Mouse (Mus musculus): Measurements from ENCODE around the gene 4930578G10Rik.
"Not testable (repeated sequence)": the region's sequence is repeated elsewhere in the genome, so short reads cannot be mapped to it uniquely, and the experiment has no call there.

The 4930578G10Rik gene

DNA sequence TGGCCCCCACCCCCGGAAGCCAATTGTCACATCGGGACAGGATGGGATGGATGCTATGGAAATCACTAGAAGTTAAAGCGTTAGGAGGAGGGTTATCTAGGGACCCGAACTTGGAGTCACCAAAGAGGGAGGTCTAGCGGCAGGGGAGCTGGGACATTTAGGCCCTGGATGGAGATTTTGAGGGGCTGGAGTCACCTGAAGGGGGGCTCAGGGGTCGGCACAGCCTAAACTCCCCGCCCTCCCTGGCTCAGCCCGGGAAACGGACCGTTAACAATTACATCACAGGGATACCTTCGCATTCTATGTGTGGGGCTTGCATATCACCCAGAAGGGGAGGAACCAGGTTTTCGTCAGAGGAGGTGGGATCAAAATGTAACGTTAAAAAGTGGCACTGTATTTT, at the start of gene 4930578G10Rik:
Gene 4930578G10Rik, plus strand, starts transcription at position 301 of the 400 bp plus-strand sequence.
- DNase-seq (ENCODE audit: extremely low spot score) = not testable (repeated sequence)

DNA sequence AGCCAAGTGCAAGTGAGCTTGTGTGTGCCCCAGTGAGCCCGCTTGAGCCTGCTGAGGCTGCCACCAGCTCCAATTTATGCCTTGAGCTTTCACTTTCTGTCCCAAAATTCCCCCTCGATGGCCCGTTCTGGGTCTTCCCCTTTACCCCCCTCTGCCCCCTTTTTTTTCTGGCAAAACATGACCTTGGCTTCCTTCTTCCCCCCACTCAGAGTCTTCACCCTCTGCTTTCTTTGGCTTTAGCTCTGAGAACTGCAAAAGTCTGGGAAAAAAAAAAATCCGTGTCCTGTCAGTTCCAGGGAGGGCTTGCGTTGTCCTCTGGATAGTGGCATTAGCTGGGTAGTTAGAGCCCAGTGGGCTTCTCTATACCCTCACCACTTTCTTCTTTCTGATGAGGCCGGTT, 21.1 kb downstream of the 4930578G10Rik start, which contains the start of gene Ccl19:
Gene Ccl19, minus strand, starts transcription at position 101 of the 400 bp plus-strand sequence.
- not testable (repeated sequence) for DNase-seq (ENCODE audit: extremely low spot score)

DNA sequence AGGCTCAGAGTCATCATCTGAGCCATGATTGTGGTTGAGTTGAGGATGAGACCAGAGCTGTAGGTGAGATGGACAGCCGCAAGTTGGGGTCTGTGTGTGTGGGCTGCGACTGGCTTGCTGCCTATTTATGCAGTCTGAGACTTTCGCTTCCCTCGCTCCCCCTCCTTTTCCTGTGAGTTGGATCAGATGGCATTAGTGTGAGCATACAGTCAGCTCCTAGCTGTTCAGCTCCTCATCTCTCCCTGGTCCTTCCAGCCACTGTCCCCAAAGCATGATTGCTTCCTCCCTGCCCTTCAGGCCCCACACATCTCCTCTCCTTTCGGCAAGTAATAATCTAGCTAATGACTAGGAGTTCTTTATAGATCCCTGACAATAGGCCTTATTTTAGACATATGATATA, 38.5 kb downstream of the 4930578G10Rik start, which contains the start of gene Ccl21a:
Gene Ccl21a, minus strand, starts transcription at position 101 of the 400 bp plus-strand sequence.
- not testable (repeated sequence) for DNase-seq (ENCODE audit: extremely low spot score)

DNA sequence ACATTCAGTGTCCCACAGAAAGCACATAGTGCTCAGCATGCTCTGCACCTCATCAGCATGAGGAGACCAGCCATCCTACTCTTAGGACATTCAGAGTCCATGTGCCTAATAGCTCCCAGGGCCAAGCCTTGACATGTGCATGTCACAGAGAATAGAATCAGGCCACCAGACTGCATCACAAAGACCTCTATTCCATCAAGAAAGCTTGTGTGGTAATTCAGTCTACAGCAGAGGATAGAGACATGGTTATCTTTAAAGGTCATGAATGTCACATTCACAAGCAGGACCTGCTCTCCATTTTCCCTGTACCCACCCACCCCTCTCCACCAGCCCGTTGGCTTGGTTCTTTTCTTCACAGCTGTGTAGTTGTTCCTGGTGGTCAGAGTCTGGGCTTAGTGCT, 118.4 kb downstream of the 4930578G10Rik start, which contains the start of gene Fam205a1:
Gene Fam205a1, minus strand, starts transcription at position 101 of the 400 bp plus-strand sequence.
- DNase-seq (ENCODE audit: extremely low spot score) = not testable (repeated sequence)

DNA sequence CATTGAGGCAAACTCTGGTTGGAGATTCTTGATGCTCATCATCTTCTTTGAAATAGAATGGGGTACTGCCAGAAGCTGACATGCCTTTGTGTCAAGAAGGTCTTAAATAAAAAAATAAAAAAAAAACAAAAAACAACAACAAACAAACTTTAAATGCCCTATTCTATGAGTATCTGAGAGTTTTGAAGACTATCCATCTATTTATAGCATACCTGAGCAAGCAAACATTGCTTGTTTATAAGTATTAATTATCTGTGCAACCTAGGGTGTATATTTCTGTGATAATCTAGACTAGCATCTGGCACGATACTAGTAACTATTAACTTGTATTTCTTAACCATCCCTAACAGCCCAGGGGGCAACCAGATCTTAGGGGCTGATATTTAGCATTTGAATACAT, 121.3 kb downstream of the 4930578G10Rik start, which contains the start of gene Gm12394:
Gene Gm12394, minus strand, starts transcription at position 101 of the 400 bp plus-strand sequence.
- not testable (repeated sequence) for DNase-seq (ENCODE audit: extremely low spot score)

DNA sequence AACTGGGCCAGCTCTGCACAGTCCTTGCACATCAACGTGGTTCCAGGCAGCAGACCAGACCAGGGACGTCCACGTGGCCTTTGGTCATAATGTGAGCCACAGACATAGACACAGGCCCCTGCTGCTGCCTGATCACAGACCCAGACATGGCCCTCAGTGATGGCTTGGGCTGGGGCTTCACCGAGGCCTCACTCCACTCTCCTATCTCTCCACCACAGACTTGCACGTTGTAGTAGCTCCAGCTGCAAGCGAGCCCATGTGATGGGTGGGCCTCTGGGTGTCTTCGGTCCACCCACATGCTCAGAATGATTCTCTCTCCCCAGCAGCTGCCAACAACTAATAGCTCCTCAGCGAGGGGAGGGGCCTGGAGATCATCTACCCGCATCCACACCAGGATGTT, 125.1 kb downstream of the 4930578G10Rik start:
- DNase-seq (ENCODE audit: extremely low spot score) = not testable (repeated sequence)

DNA sequence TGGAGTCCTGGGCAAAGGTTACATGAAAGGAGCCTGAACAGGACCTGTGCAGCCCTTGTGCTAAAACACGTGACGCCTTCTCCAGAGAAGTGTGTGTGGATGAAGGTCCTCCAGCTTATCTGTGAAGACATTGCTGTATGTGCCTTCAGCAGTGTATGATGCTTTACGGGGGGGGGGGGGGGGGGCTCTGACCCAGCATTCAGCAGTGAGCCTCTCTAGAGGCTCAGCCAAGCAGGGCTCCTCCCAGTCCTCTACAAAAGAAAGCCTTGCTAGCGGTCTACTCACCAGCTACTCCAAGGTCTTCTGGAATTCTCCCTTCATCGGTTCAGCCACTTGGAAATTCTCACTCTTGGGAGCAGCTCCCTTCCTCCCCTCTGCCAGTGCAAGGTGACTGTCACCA, 128.1 kb downstream of the 4930578G10Rik start:
- not testable (repeated sequence) for DNase-seq (ENCODE audit: extremely low spot score)

DNA sequence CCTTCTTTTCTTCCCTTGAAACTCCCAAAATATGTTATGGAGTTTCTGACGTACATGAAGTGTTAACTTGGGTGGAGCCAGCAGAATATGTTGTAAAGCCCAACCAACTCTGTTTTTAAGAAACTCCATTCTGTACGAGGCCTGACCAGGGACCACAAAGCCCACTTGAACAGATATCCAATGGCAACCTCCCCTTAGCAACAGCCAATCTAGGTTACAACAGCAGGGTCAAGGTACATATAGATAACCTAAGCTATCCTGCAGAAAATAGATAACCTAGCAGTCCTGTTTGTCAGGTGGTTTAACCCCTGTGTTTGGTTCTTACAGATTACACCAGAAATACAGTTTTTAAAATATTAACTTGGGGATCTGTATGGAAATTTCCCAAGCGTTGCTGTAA, 132.0 kb downstream of the 4930578G10Rik start:
- no peak for DNase-seq (ENCODE audit: extremely low spot score)

DNA sequence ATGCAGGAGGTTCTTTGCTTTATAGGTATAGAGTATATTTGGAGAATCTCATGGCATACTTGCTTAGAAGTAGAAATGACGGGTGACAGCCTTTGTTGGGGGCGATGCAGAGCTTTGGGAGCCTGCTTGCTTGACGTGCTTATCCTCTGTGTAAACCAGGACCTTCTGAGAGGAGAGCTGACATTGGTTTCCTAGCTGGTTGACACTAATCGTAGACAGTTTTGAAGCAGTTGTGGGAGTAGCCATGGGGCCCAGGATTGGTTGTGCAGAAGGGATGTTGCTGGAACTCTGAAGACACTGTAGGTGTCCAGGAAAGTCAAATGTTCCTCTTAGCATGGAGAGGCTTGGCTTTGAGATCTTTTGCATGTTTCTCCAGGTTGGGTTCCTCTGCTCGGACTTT, 132.8 kb downstream of the 4930578G10Rik start:
- no peak for DNase-seq (ENCODE audit: extremely low spot score)

DNA sequence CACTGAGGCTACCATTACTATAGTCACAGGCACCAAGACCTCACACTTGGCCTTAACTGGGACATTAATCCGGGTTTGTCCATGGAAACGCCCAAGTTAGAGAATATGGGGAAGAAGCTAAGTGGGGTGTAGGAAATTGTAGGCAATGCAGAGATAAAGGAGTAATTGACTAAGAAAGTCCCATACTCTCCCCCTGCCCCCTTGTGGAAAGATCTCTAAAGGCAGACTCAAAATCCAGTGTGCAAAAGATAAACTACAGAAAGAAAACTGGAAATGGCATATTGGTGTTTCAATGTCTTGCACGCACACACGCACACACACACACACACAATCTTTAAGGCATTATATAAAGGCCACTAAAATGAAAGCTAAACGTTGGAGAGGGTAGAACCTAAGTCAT, 135.4 kb downstream of the 4930578G10Rik start:
- no peak for DNase-seq (ENCODE audit: extremely low spot score)

DNA sequence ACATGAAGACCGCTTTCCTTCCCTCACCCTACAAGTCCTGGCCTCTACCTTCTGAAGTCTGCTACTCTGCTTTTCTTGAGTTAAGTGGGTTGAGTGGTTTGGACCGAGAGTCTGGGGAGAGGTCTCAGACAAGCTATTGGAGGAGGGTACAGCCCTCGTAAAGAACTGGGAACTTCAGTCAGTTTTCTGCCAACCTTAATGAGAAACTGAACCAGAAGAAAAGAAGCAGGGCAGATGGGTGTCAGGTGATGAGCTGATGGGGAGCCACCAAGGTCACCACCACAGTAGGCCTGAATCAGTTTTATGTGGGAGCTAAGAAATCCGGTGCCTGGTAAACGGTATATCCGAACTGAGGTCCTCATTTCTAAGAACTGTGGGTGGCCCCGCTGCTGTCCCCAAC, 136.8 kb downstream of the 4930578G10Rik start:
- no peak for DNase-seq (ENCODE audit: extremely low spot score)

DNA sequence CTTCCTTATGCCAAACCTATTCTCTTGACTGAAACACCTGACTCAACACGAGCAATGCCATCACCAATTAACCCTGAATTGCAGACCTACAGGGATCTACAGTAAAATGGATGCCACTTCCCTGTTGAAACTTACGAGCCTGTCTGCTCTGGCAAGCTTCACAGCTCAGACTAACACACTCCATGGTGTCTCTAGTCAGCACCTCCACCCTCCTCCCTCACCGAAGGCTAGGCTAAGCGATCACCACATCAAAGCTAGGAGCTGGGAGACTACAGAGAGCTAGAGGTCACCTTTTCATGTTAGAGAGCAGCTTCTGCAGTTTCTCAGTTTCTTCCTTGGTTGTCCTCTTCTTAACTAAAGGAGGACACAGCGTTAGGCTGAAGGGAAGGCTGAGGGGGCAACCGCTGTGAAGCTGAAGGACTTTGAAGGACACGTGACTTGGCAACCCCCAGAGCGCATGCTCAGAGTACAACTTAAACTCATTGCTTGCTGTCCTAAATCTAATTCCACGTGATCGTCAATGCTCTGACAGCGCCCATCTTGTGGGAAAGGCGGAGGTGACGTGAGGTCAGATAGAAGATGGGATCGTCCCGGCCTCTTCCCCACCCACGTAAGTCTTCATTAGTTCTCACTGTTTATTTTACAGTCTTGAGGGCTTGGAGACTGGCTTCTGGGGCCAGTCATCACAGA, 137.5 kb downstream of the 4930578G10Rik start:
- no peak for DNase-seq (ENCODE audit: extremely low spot score)

DNA sequence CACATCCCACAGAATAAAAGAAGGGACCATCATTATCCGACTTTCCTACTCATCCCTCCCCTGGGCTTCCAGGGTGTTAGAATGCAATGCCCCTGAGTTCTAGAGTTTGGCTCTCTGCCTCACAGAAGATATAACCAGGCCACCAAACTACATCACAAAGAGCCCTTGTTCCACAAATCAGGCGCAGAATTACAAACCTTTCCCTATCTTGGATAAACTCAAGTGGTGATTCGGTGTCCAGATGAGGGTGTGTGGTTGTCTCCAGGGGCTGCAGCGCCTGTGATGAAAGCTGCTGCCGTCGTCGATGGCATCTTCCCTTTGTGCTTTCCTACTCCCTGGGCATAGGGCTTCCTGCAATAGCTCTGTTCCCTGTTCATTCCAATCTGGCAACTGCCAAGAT, 138.8 kb downstream of the 4930578G10Rik start, which contains the start of gene Fam205c:
Gene Fam205c, minus strand, starts transcription at position 101 of the 400 bp plus-strand sequence.
- no peak for DNase-seq (ENCODE audit: extremely low spot score)

DNA sequence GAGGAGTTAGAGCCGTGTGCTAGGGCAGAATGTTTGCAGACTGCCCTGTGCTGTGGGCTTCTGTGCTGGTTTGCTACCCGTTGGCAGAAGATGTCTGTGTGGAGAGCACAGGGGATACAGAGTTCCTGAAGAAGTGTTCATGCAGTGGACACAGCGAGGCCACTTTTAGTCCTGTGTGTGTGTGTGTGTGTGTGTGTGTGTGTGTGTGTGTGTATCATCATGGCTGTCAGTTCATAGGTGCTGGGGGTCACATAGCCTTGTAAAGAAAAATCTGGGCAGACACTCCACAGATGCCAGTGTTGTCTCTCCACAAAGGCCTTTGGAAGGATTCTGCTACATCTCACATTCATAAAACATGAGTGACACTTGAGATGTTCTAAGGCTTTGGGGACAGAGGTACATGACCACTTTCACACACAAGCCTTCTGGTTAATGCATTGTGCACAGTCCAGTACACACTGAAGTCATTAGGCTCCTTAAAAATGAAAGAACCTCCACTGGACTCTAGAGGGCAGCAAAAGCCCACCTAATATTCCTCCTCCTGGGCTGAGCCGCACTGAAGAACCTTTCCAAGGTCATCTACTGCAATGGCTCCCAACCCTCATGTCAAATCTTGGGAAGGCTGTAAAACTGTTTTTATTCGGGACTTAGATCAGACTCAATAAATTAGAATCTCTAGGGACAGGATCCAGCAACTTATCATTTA, 141.4 kb downstream of the 4930578G10Rik start:
- DNase-seq (ENCODE audit: extremely low spot score) = peak; percentile 71

DNA sequence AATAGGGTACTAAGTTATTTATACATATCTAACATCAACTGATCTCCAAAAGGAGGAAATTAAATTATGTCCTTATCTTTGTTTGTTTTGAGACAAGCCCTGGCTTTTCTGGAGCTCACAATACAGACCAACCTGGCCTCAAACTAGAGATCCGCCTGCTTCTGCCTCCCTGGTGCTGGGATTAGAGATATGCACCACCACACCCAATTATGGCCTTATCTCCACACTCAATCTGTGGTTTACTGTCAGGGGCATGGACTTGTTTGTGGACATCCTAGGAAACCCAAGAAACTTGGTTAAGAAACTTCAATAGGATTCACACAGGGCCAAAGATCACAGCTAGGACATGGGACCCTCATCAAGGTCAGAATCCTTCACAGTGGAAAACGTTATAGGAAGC, 142.3 kb downstream of the 4930578G10Rik start:
- no peak for DNase-seq (ENCODE audit: extremely low spot score)

DNA sequence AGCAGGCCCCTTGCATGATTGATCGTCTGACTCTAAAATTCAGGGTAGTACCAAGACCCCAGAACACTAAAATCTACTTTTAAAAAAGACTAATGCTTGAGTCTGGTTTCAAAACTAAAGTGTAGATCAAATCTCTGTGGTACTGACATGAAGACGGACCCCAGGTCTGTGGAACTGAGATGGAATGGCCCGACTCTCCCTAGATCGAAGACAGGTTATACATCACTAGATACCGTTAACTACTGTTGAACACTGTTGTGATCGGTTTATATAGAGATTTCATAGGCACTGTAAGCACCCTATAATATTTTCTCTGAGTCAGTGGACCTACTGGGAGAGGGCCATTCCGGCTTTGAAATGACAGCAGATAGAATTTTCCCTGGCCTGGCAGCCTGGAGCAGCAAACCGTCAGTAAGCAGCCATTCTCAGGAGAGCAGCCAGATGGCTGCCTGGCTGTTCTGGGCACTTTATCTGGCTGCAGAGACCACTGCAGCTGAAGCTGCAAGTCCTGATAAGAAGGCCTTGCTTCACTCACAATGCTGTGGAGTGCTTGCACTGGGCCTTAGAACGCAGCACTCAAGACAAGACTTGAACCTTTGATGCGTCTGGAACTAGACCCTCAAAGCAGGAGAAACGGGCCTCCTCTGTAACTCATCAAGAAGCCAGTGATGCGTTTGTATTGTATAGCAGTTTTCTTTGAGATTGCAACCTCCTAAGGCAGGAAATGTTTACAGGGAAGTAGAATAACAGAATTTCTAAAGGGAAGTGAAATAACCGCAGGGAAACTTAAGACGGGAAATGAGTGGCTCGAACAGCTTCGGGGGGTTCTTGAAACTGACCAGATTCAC, 144.7 kb downstream of the 4930578G10Rik start:
- no peak for DNase-seq (ENCODE audit: extremely low spot score)

DNA sequence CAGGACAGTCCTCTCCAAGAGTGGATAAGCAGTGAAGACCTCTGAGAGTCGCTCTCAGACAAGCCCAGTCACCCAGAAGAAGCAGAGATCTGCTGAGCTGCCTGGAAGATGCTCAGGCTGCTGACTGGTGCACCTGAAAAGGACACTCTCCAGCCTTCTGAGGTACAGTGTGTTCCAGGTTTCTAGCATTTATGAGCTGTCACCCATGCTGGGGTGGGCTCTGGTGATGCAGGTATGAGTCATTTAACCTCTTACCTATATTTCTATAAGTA, 145.3 kb downstream of the 4930578G10Rik start:
- no peak for DNase-seq (ENCODE audit: extremely low spot score)

DNA sequence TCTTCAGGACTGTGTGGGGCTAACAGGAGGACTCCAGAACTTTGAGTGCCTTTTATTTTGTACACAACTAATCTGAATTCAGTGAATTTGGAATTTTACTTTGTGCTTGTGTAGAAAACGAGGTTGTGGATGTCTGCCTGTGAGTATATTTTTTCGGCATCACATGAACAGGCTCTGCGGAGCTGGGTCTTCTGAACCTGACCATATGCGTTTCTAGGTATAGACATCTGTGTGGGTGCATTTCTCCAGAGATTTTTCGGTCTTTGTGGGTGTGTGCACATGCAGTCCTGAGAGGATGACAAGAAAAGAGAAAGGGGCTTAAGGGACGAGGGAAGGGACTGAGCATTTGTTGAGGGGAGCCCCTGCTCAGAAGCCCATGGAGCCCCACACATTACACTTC, 151.6 kb downstream of the 4930578G10Rik start:
- no peak for DNase-seq (ENCODE audit: extremely low spot score)

DNA sequence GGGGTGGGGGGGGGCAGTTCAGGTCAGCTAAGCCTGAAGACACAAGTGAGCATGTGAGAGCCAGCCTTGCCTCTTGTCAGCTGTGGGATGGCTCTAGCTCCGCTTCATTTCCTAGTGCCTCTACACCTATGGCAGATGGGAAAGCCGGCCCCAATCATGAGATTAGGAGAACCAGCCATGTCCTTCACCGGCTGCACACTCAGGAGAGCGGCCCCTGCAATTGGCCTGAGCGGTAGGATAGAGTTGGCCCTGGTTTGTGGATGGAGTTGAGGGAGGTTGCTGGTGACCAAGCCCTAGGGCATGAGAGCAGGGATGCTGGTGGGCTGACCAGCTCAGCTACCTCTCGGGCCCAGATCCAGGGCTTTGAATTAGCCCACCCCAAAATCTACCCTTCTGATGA, 153.5 kb downstream of the 4930578G10Rik start:
- DNase-seq (ENCODE audit: extremely low spot score) = no peak

DNA sequence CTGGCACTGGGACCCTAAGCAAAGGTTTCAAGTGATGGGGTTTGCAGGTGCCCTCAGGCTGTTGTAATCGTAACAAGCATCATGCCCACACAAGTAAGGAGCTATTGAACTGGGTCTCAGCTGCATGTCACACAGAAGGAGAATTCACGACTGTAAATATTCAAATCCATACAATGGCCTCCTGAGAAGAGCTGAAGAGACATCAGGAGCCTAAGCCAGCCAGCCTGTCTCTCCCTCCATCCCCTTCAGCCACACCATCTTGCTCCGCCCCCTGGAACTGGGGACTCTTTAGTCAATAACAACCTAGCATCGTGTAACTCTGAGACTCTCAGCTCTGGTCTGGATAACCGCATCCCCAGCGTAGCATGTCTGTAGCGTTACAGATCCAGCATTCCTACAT, 155.8 kb downstream of the 4930578G10Rik start:
- DNase-seq (ENCODE audit: extremely low spot score) = no peak

DNA sequence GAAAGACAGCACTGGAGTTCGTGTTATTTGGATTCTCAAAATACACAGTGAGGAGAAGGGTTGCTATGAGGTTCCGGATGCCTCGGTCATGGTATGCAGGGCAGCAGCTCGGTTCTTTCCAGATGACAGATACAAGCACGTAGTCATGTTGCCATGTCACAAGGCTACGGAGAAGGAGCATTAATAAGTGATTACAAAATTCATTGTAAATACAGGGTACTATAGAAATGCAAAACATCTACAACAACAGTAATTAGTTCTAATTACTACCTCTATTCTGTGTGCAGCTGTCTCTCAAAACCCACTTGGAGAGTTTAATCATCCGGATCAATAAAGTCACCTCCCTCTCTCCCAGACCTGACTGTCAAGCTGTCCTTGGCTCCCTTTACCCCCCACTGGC, 159.8 kb downstream of the 4930578G10Rik start:
- DNase-seq (ENCODE audit: extremely low spot score) = no peak
